Mouse (Mus musculus) right cerebral cortex, adult 18-20 months (tissue): Measurements from ENCODE around the gene Rnf145.

Experiments used
- DNase-seq: peaks from one replicate; pipeline ENCODE4 v3.0.0; 2022; ENCODE audit warnings: mixed read lengths

Gene Rnf145

DNA sequence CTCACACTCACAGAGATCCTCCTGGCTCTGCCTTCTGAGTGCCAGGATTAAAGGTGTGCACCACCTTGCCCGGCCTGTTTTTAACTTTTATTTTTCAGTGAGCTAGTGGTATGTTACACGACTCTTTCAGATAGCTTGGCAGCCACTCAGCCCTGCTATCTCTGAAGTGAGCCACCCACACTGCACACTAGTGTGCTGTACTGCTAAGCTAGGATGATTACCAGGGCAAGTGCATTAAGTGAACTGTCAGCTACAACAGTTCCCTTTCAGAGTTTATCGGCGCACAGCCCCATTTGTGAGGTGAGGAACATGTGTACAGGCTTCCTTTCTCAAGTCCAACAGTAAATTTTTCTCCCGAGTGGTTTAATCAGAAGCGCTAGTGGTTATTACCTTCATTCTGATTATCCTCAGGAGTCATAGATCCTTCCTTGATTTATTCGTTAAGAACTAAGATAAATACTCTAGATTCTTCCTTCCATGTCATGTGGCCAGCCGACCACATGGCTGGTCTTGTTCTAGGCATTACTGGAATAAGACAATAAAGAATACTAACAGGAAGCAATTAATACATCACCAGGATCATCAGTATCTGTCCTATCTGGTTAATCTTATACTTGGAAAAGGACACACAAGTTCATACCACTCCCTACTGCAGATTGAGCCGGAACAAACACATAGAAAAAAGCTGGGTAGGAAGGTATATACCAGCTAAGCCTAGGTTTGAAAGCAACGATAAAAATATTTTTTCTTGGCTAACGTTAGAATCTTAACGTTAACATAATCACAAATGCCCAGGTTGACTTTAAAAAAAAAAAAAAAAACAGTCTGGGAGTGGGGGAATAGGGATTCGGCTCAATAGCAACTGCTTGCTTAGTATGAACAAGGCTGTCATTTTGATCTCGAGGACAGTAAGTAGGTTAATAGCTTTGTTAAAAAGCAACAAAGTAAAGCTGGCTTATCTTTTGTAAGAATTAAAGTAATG is 6.4 kb upstream of the Rnf145 start:
- DNase-seq: peak; percentile 32

DNA sequence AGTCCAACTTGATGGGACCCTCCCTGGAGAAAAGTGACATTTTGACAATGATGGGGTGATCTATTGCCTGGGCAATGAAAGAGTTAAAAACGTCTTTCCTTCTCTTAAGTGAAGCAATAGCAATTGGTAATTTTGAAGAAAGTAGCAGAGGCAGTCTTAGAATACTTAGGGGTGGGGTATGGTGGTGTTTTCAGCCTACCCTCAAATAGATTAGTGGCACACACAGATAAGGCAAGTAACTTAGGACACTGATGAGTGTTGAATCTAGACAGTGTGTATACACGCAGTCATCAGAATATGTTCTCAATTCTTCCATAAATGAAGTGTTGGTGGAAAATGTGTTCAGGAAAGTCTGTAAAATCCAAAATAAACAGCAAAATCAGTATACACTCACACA is 5.7 kb upstream of the Rnf145 start:
- DNase-seq: no peak

DNA sequence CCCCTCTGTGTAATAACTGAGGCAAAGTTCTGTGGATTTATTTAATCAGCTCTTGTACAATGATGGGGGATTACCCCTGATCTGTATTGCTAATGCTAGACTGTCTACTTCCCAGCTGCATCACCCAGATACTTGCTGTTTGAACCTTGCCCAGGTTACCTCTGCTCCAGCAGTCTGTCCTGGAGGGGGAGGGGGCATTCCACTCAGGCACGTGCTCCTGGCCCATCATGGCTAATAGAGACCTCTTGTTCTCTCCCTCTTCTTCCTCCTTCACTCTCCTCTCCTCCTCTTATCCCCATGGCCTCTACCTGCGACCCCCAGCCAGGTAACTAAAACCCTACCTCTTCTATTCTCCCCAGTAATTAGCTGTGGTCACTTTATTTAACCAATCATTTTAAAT is 4.1 kb upstream of the Rnf145 start:
- no peak for DNase-seq

DNA sequence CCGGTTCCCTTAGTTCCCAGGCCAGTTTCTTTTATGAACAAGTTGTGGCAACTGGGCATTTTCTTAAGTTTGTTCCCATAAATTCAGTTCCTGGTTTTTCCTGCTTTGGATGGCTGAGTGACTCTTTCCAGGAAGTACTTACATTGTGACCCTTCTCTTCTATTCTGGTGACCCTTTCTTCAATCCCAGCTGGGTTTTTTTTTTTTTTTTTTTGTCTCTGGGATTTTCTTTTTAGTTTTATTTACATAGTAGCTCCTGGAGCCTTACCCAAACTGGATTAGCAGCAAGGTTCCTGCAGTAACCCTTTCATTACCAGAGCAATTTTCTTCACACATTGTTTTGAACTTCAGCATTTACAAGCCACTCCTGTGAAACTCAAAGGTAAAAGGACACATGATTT is 2.4 kb upstream of the Rnf145 start:
- no peak for DNase-seq

DNA sequence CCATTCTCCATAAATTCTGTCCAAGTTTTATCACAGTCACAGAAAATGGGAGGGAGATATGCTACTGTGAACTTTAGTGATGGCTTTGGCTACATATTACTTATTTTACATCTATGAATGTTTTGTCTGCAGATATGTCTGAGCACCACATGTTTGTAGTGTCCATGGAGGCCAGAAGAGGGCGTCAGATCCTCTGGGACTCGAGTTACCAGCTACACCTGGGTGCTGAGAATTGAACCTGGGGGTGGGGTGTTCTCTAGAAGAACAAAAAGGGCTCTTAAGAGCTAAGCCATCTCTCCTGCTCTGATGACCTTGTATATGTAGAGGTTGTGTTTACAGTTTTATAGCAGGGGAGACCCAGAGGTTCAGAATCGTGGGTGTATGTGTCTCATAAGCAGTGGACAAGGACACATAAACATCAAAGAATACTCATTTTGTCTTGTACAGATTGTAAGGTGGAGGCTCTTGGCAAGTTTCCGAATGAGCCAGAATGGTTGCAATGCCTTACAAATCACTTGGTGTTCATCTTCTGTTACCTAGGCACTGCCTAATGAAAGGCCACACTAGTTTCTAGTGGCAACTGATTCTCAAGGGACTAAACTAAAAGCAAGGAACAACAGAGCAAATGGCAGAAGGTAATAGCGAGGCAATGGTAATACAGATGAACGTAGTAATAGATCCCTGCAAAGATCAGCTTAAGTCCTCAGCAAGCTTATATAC is 1.0 kb upstream of the Rnf145 start:
- no peak for DNase-seq

DNA sequence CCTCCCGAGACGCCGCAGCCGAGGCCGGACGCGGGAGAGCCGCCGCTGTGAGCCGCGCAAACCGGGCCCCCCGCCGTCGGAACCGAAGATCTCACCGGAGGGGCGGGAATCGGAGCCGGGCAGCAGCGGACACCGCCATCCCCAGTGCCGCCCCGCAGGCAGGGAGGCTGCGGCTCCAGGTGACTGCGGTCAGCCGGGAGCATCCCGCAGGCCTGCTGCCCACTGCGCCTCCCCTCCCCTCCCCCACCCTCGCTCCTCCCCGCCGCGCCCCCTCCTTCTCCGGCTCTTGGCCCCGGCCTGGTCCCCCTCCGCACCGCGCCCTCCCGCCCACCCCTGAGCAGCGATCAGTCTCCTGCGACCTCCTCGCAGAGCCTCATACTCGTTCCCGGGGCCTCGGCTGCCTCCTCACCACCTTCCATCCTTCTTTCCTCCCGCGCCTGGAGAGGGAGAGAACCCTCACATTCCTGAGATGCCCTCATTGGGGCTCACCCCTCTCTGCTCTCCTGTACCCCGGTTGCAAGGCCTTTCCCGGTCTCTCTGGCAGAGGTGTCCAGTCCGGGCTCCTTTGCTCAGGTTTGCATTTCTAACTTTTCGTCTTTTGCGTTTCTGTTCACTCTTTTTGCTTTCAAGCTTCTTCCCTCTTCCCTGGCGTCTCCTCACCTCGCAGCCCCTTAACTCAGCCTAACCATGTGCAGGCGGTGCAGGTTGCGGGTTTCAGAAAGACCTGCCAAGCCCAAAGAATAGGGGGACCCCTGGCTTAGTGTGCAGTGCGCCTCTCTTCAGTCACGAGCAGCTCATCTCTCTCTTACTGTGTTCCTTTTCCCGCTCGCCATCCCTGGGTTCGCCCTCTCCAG is 559 bp downstream of the Rnf145 start:
- no peak for DNase-seq

DNA sequence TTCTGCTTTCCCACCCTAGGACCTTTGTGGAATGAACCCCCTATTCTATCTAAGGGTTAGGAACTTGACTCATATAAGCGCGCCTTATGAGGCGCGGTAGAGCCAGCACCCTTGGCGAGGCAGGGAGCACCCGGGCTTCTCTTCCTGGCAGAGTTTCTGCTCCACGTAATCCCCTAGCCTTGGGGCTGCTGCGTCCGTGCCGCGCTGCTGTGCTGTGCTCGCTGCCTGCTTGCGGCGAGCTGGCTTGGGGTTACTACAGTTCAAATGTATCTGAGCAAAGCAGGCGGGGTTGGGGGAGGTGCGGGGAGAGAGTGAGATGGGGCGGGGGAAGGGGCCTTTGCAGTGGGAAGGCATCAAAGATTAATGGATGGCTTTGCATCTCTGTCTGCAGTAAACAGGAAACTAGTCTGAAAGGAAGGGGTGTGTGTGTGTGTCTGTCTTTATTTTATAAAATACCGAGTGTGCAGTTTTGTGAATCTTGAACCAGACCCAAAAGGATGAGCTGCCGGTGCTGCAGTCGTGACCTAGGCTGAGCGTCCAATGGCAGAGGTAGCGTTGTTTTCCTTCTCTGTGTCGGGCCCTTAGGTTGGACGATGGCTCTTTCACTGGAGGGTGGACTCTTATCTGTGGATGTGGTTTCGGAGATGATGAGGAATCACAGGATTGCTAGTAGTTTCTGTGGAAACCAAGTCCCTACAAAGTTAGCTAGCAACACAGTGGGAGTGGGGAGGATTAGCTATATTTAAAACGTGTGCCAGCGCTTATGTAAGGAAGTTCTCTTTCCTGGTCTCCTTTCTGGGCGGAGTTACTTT is 1.4 kb downstream of the Rnf145 start:
- DNase-seq: peak; percentile 69

DNA sequence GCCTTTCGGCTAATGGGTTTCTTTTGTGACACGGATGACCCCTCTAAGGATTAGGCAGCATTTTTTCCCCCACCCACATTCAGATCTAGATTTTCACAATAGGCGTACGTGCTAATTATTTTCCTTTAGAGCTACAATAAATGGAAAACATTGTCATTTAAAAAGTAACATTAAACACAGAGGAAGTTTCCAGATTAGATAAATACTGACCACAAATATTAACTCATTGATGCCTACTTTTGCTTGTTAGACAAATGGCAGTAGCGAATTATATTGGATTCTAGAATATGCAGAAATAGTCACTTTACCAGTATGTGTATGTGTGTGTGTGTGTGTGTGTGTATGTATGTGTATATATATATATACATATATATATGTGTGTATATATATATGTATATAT is 3.8 kb downstream of the Rnf145 start:
- no peak for DNase-seq

DNA sequence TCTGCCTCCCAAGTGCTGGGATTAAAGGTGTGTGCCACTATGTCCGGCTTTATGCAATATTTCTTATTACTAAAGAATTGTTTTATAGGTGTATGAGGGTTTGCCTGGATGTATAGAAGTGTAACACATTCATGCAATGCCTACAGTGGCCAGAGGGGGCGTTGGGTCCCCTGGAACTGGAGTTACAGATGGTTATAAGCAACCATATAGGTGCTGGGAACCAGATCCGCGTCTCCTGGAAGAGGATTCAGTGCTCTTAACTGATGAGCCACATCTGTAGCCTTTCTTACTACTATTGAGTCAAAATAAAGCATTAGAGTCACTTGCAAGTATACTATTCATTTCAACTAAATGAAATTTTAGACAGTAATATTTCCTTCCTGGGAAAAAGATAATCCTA is 7.0 kb downstream of the Rnf145 start:
- DNase-seq: no peak

DNA sequence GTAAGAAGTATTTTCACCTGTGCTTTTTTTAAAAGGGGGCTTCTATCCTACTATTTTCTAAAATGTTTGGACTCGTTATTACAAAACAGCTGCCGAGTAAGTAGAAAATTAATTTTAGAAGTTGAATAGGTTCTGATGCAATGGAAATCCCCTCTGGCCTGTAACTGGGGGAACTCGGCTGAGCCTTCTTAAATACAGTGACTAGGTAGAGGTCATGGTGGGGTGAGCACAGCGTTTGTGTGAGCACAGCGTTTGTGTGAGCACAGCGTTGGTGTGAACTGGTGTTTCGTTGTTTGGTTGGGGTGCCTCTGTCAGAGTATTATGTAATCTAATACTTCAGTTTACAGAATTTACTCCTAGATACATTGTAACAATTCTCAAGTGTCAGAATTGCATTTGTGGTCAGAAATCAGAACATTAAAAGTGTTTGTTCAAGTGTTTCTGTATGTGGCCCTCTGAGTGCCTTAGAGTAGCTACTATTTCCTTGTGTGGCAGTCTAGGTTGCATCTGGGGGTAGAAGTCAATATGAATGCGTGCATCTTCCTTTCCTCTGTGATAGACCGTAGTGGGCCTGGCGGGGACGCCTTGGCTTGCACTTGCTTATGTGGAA is 8.0 kb downstream of the Rnf145 start:
- DNase-seq: no peak

DNA sequence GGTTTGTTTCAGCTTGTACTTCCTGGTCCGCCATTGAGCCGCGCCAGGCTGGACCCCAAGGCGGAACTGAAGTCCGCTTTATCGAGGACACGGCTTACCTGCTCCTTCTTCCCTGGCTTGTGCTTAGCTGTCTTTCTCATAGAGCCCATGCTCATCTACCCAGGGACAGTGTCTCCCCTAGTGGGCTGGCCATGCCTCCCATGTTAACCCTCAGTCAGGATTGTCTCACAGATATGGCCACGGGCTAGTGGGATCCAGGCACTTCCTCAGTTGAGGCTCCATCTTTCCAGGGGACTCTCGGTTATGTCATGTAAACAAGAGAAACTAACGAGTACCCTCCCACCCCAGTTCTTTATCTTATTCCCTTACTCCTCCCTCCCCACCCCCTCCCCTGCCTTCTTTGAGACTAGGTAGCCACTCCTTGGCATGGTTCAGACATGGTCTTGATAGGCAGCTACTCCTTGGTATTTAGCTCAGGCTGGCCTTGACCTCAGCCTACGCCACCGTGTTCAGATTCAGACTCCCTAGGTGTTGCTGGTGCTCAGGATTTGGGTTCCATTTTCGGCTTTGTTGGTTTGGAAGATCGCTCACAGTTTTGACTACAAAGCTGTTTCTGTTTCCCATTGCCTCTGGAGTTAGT is 9.9 kb downstream of the Rnf145 start:
- no peak for DNase-seq

DNA sequence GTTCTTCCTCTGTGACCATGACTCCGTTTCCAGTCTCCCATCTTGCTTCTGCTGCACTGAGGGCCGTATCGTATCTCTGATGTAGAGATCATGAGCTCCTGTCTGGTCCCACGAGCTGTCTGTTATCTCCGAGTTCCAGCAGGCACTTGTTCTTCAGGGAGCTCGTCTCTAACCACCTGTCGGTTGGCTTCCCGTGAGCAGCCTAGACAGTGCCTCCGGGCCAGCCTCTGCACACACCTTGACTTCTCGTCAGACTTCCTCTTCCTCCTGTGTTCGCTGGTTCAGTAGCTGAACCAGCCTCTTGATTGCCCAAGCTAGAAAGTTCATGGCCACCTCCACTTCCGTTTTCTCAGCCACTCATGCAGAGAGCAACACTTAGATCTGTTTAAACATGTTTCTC is 10.4 kb downstream of the Rnf145 start:
- DNase-seq: no peak

DNA sequence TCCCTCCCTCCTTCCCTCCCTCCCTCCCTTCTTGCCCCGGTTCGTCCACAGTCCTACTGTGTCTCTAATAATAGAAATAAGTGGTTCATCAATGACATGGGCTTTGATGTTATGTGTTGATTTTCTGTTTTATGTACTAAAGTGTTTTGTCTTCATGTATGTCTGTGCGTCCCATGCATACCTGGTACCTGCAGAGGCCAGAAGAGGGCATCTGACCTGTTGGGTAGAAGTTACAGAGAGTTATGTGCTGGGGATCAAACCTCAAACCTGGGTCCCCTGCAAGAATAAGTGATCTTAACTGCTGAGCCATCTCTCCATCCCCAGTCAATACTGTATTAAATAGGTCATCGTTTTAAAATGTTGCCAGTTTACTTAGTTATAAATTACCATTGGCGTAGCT is 11.0 kb downstream of the Rnf145 start:
- no peak for DNase-seq

DNA sequence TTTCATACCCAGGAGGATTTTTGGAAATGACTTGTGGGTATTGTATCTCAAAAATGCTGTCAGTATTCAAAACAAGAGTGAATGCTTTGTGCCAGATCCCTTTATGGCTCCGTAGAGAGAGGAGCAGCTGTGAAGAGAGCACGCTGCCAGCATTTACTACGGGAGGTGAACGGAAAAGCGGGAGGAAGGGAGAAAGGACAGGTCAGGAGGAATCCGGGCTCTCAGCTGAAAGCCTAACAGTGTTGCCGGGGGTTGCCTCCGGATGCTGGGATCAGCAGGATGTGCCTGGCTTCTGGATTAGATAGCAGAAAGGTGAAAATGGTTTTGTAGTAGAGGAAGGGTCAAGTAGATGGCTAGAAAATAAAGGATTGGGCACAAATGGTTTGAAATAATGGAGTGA is 11.6 kb downstream of the Rnf145 start:
- DNase-seq: no peak

DNA sequence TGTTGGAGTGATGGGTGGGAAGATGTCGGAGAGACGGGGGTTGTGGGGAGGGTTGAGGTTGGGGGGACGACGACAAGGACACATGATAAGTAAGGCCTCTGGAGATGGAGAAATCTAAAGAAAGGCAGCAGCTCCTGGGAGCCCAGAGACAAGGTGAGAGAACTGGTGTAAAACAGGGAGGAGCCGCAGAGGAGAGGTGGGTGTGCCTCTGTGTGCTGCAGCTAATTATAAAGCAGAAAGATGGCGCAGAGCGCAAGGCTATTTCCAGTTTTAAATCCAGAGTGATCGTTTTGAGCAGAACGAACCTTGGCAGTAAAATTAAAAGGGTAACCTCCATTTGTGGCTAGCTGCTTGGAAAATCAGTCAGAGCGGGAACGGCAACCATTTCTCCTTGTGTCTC is 12.1 kb downstream of the Rnf145 start:
- no peak for DNase-seq

DNA sequence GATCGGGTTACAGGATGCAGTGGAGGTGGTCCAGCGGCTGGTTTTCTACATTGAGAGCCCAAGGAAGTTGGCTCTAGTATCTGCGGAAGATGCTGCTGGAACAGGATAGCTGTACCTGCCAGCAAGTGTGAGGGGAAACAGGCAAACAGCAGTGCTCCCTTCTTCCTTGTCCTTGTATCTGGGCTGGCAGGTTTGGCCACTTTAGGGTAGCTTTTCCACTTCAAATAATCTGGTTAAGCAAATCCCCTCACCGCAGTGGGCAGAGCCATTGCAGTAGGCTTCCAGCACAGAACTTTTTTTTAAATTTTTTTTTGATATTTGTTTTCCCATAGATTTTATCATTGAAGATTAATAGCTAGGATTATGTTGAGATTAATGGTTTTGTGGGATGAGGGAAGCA is 12.9 kb downstream of the Rnf145 start:
- DNase-seq: no peak

DNA sequence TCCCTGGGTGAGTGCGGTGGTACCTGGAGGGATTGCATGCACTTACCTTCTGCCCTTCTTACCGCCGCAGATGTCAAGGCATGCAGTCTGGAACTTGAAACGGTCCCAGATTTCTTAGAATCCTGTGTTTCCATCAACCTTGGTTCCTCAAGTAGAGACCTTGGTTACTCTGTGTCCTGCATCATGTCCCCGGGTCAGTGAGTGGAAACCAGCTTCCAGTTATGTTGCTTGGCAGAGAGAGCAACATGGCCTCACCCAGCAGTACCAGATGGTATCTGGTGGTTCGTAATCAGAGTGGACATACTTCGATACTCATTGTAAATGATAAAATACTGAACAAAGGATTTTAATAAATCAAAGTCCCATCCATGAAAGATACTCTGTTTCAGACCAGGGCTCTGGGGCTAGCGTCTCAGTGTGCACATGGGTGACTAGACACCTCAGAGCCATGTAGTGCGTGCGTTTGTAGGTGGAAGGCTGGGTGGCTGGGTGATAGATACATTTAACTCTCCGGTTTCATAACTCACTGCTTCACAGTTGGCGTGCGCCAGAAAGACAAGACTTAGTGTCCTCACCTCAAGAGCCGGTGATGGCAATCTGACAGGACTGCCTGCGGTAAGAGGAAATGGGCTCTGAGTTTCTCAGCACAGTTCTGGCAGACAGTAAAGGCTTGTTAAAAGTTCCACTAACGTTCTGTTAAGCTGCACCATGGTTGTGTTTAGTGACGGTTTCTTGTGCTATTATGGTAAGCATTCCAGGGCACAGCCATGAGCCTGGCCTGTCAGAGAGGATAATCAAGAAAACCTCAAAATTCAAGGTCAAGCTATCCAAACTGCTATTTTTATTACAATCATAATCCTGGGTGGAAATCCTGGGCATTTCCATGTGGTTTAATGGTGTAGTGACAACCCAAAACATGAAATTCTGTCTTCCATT is 14.3 kb downstream of the Rnf145 start:
- DNase-seq: no peak

DNA sequence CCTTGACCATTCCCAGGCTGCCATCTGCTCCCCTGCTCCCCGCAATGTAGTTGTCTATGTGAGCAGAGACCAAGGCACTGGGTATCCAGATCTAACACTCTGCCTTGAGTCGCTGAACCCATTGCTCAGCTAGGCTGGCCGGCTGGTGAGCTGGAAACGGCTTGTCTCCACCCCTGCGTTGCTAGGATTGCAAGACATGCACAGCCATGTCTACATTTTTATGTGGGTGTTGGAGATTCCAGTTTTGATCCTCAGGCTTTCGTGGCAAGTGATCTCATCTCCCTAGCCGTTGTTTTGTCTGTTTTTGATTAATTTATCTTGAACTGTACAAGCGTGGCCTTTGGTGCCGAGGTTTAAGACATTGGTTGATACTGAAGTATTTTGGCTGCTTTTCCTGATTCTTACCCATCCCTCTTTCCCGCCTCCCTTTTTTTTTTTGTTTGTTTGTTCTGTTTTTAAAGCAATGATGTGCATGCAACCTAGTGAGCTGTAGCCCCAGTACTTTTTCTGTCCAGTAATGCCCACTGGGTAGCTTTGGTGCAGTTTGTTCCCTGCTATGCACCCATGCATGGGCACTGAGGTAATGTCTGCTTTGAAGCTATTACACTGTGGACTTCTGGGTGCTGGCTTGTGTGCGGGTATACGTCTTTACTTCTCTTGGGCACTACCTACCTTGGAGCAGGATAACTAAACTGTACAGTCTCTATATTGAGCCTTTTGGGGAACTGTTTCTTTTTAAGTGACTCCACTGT is 16.4 kb downstream of the Rnf145 start:
- DNase-seq: no peak

DNA sequence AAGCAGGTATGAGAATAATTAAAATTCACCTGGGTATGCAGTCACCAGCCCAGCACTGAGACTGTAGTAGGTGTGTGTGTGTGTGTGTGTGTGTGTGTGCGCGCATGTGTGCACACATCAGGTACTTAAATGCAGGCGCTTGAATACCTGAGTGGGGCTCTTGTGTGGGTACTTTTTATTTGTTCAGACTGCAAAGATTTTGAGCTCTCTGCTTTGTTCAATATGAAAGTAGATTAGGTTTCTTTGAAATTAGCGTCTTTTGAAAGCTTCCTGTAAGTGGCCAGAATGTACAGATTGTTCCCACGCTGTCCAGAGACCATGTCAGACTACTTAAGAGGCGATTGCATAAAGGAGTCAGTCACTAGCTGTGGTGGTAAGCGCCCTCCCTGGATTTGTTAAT is 18.6 kb downstream of the Rnf145 start:
- DNase-seq: no peak

DNA sequence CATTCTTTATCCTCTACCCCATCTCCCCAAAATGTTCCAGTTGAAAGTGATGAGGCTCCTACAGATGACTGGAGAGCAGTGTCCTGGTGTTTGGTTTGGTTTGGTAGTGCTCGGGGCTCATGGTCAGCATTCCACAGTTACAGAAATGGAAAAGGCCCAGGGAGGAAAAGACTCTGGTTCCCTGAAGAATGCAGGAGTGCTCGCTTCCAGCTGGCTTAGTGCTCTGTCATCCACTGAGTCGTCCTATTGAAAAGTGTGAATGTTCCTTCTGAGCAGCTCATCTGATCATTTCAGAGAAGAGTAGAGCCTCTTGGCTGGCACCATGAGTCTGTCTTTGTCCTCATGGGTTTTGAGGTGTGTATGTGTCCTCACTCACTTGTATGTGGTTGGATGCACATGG is 19.3 kb downstream of the Rnf145 start:
- no peak for DNase-seq
